Mouse (Mus musculus): ENCODE results near the gene Scn2b.

DNA sequence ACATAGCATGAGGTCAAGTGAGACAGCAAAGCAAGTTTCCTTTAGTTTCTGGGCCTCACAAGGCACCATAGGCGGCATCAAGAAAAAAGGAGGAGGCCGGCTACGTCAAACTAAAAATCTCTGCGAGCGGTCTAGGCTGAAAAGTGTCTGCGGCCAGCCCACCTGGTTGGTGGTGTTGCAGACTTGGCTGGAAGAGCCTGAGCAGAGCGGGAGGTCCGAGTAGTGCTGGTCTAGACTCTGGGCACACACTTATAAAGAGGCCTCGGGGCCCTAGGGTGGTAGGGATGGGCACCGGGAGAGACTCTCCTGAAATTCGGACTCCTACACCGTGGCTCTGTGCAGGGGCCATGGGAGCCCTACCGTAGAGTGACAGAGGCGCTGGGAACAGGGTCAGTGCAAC is 1.9 kb upstream of the Scn2b start:
- TF ChIP-seq CTCF (IDR thresholded peaks at IDR 0.05; ENCODE audit: low read depth, low read length) (no peak), GATA1 (IDR thresholded peaks at IDR 0.05; ENCODE audit: borderline replicate concordance, low read length) (no peak), GATA2 (IDR thresholded peaks at IDR 0.05; ENCODE audit: borderline replicate concordance, low read depth, low read length) (no peak)

Measured in G1E (cell line).